Mouse (Mus musculus): Measurements from ENCODE around the gene Polr1a. TPM values are rescaled to one million over a fixed set of nuclear protein-coding genes. Genes with fewer than 3 reads are reported as not detected.

The Polr1a gene
- polyA plus RNA-seq, 1 experiment from 2014 or later: 28.9 TPM

DNA sequence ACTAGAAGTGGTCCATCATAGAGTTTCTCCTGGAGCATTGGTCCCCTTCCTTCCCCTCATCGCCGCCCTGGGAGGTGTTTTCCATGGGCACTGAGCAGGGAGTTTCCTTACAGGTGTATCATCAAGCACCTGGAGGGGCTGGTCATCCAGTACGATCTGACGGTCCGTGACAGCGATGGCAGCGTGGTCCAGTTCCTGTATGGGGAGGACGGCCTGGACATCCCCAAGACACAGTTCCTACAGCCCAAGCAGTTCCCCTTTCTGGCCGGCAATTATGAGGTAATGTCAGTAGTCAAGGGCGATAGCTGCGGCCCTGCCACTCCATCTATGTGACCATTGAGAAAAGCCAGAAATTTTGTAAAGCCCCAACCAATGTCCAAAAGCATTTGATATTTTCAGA is 54.7 kb downstream of the Polr1a start:
- H3K27ac ChIP-seq (ENCODE audit: low read depth, low read length): no peak overlapping the region
- ATAC-seq (ENCODE audit: insufficient read depth, low FRiP score, low TSS enrichment): no peak

GRCm38 (mm10) chr6:71966683-71967303 is 57.9 kb downstream of the Polr1a start:
- no peak for ATAC-seq (ENCODE audit: insufficient read depth, low FRiP score, low TSS enrichment)
- H3K36me3 ChIP-seq (ENCODE audit: control insufficient read depth, insufficient read depth, low read length): peaks cover 11% of the 10 kb centered on the region

More for the DNA sequence above, 54.7 kb downstream of the Polr1a start:
- H3K36me3 ChIP-seq (ENCODE audit: control insufficient read depth, insufficient read depth, low read length): peaks cover 6% of the 10 kb centered on the region
- WGBS: 90% methylated on average over 11 of the region's 11 CpGs
- H3K4me3 ChIP-seq (ENCODE audit: low read depth, low read length): no peak overlapping the region
- H3K9ac ChIP-seq (ENCODE audit: low read length): no peak overlapping the region
- no peaks in the 10 kb centered on the region for H3K4me1 ChIP-seq (ENCODE audit: control insufficient read depth, insufficient read depth, low read length)
- no peak overlapping the region for H3K4me2 ChIP-seq (ENCODE audit: low read depth)
- no peaks in the 10 kb centered on the region for H3K9me3 ChIP-seq (ENCODE audit: control insufficient read depth, low read length)
- no peaks in the 10 kb centered on the region for H3K27me3 ChIP-seq (ENCODE audit: control insufficient read depth, insufficient read depth, low read length)
- no peak for DNase-seq (ENCODE audit: low spot score)

GRCm38 (mm10) chr6:71967847-71968246 is 59.0 kb downstream of the Polr1a start:
- no peaks in the 10 kb centered on the region for H3K9me3 ChIP-seq (ENCODE audit: control insufficient read depth, low read length)
- no peaks in the 10 kb centered on the region for H3K27me3 ChIP-seq (ENCODE audit: control insufficient read depth, insufficient read depth, low read length)
- H3K9ac ChIP-seq (ENCODE audit: low read length): no peak overlapping the region
- no peak overlapping the region for H3K27ac ChIP-seq (ENCODE audit: low read depth, low read length)
- no peak for ATAC-seq (ENCODE audit: insufficient read depth, low FRiP score, low TSS enrichment)
- H3K36me3 ChIP-seq (ENCODE audit: control insufficient read depth, insufficient read depth, low read length): peaks cover 11% of the 10 kb centered on the region
- 81% methylated on average over 7 of the region's 7 CpGs for WGBS
- no peak for DNase-seq (ENCODE audit: low spot score)
- no peak overlapping the region for H3K4me2 ChIP-seq (ENCODE audit: low read depth)
- H3K4me1 ChIP-seq (ENCODE audit: control insufficient read depth, insufficient read depth, low read length): no peaks in the 10 kb centered on the region
- H3K4me3 ChIP-seq (ENCODE audit: low read depth, low read length): no peak overlapping the region

More at GRCm38 (mm10) chr6:71966683-71967303, 57.9 kb downstream of the Polr1a start:
- WGBS: 86% methylated on average over 5 of the region's 5 CpGs
- Histone ChIP-seq H3K9ac (ENCODE audit: low read length) (no peak overlapping the region), H3K9me3 (ENCODE audit: control insufficient read depth, low read length) (no peaks in the 10 kb centered on the region), H3K27ac (ENCODE audit: low read depth, low read length) (no peak overlapping the region), H3K4me1 (ENCODE audit: control insufficient read depth, insufficient read depth, low read length) (no peaks in the 10 kb centered on the region), H3K27me3 (ENCODE audit: control insufficient read depth, insufficient read depth, low read length) (no peaks in the 10 kb centered on the region), H3K4me3 (ENCODE audit: low read depth, low read length) (no peak overlapping the region), H3K4me2 (ENCODE audit: low read depth) (no peak overlapping the region)
- no peak for DNase-seq (ENCODE audit: low spot score)

- Histone ChIP-seq H3K9me3 (ENCODE audit: control insufficient read depth, low read length) (no peaks in the 10 kb centered on the region), H3K9ac (ENCODE audit: low read length) (no peak overlapping the region), H3K4me3 (ENCODE audit: low read depth, low read length) (no peak overlapping the region), H3K4me2 (ENCODE audit: low read depth) (no peak overlapping the region), H3K27ac (ENCODE audit: low read depth, low read length) (no peak overlapping the region), H3K27me3 (ENCODE audit: control insufficient read depth, insufficient read depth, low read length) (no peaks in the 10 kb centered on the region), H3K36me3 (ENCODE audit: control insufficient read depth, insufficient read depth, low read length) (peaks cover 11% of the 10 kb centered on the region), H3K4me1 (ENCODE audit: control insufficient read depth, insufficient read depth, low read length) (no peaks in the 10 kb centered on the region)
- ATAC-seq (ENCODE audit: insufficient read depth, low FRiP score, low TSS enrichment) (no peak), DNase-seq (ENCODE audit: low spot score) (no peak)
- WGBS: 91% methylated on average over 7 of the region's 7 CpGs
Measured at GRCm38 (mm10) chr6:71969459-71969858, 60.6 kb downstream of the Polr1a start.

DNA sequence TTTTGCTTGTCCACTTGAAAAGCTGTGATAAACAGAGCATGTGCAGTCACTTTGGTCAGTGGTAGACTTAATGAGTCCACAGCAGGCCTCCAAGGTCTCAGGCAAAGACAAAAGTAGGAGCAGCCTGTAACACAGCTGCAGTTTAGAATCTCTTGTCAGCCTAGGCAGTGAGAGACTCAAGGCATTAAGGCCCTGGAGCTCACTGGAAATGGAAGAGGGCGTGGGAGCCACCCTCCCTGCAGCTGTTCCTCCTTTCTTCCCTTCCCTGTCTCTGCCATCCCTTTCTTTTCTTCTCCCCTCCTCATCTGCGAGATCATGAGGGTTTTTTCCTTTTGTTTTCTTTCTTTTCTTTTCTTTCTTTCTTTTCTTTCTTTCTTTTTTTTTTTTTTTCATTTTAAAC is 61.3 kb downstream of the Polr1a start:
- DNase-seq (ENCODE audit: low spot score) (no peak), ATAC-seq (ENCODE audit: insufficient read depth, low FRiP score, low TSS enrichment) (no peak)
- H3K36me3 ChIP-seq (ENCODE audit: control insufficient read depth, insufficient read depth, low read length): peaks cover 15% of the 10 kb centered on the region
- no peaks in the 10 kb centered on the region for H3K4me1 ChIP-seq (ENCODE audit: control insufficient read depth, insufficient read depth, low read length)
- H3K9ac ChIP-seq (ENCODE audit: low read length): no peak overlapping the region
- no peaks in the 10 kb centered on the region for H3K9me3 ChIP-seq (ENCODE audit: control insufficient read depth, low read length)
- H3K27me3 ChIP-seq (ENCODE audit: control insufficient read depth, insufficient read depth, low read length): no peaks in the 10 kb centered on the region
- H3K4me3 ChIP-seq (ENCODE audit: low read depth, low read length): no peak overlapping the region
- no peak overlapping the region for H3K4me2 ChIP-seq (ENCODE audit: low read depth)
- no peak overlapping the region for H3K27ac ChIP-seq (ENCODE audit: low read depth, low read length)
- 86% methylated on average over 2 of the region's 2 CpGs for WGBS

DNA sequence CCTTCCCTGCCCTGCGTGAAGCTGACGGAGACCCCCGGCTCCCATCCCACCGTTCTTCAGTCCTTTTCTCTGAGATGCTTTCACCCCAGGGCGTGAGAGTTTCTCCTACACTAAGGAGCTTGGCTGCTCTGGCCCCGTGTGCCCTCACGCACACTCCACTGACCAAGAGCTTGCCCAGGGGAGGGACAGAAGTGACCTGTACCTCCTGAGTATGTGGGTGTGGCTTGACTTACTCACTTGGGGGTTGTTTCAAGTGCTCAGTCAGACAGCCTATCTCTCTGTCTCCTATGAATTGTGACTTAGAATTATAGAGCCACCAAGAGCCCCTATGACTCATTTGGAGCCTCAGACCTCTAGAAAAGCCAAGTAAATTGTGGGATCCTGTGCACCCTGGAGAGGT is 67.7 kb downstream of the Polr1a start:
- no peak overlapping the region for H3K9ac ChIP-seq (ENCODE audit: low read length)
- H3K4me1 ChIP-seq (ENCODE audit: control insufficient read depth, insufficient read depth, low read length): no peaks in the 10 kb centered on the region
- no peak for DNase-seq (ENCODE audit: low spot score)
- no peaks in the 10 kb centered on the region for H3K27me3 ChIP-seq (ENCODE audit: control insufficient read depth, insufficient read depth, low read length)
- no peak for ATAC-seq (ENCODE audit: insufficient read depth, low FRiP score, low TSS enrichment)
- no peak overlapping the region for H3K4me2 ChIP-seq (ENCODE audit: low read depth)
- WGBS: 93% methylated on average over 7 of the region's 7 CpGs
- H3K4me3 ChIP-seq (ENCODE audit: low read depth, low read length): no peak overlapping the region
- H3K9me3 ChIP-seq (ENCODE audit: control insufficient read depth, low read length): no peaks in the 10 kb centered on the region
- H3K27ac ChIP-seq (ENCODE audit: low read depth, low read length): no peak overlapping the region
- peaks cover 16% of the 10 kb centered on the region for H3K36me3 ChIP-seq (ENCODE audit: control insufficient read depth, insufficient read depth, low read length)

GRCm38 (mm10) chr6:71980165-71980564 is 71.3 kb downstream of the Polr1a start:
- WGBS: 85% methylated on average over 8 of the region's 8 CpGs
- Histone ChIP-seq H3K27me3 (ENCODE audit: control insufficient read depth, insufficient read depth, low read length) (no peaks in the 10 kb centered on the region), H3K4me3 (ENCODE audit: low read depth, low read length) (no peak overlapping the region), H3K27ac (ENCODE audit: low read depth, low read length) (no peak overlapping the region), H3K9me3 (ENCODE audit: control insufficient read depth, low read length) (no peaks in the 10 kb centered on the region), H3K4me1 (ENCODE audit: control insufficient read depth, insufficient read depth, low read length) (no peaks in the 10 kb centered on the region), H3K36me3 (ENCODE audit: control insufficient read depth, insufficient read depth, low read length) (peaks cover 12% of the 10 kb centered on the region), H3K4me2 (ENCODE audit: low read depth) (no peak overlapping the region), H3K9ac (ENCODE audit: low read length) (no peak overlapping the region)
- no peak for ATAC-seq (ENCODE audit: insufficient read depth, low FRiP score, low TSS enrichment)
- DNase-seq (ENCODE audit: low spot score): no peak

GRCm38 (mm10) chr6:71980587-71980986 is 71.7 kb downstream of the Polr1a start:
- no peak for DNase-seq (ENCODE audit: low spot score)
- Histone ChIP-seq H3K36me3 (ENCODE audit: control insufficient read depth, insufficient read depth, low read length) (peaks cover 10% of the 10 kb centered on the region), H3K4me1 (ENCODE audit: control insufficient read depth, insufficient read depth, low read length) (no peaks in the 10 kb centered on the region), H3K4me3 (ENCODE audit: low read depth, low read length) (no peak overlapping the region), H3K27ac (ENCODE audit: low read depth, low read length) (no peak overlapping the region), H3K9me3 (ENCODE audit: control insufficient read depth, low read length) (no peaks in the 10 kb centered on the region), H3K4me2 (ENCODE audit: low read depth) (no peak overlapping the region), H3K27me3 (ENCODE audit: control insufficient read depth, insufficient read depth, low read length) (no peaks in the 10 kb centered on the region), H3K9ac (ENCODE audit: low read length) (no peak overlapping the region)
- ATAC-seq (ENCODE audit: insufficient read depth, low FRiP score, low TSS enrichment): no peak
- 98% methylated on average over 2 of the region's 2 CpGs for WGBS

DNA sequence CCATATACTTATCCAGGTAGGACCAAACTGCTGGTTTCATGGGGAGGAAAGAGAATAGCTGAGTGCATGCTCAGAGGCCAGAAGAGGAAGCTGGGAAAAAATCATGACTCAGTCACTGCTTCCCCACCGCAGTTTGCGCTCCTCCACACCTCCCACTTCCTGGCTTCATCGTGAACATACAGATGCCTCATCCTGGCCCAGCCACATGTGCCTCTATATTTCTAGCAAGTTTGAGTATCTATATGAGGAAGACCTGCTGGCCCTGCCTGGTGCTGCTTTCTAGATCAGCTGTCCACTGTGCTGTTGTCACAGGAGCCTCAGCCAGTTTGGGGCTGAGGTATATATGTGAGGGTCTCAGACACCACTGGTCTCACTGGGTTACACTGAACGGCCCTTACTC is 72.6 kb downstream of the Polr1a start:
- no peak overlapping the region for H3K27ac ChIP-seq (ENCODE audit: low read depth, low read length)
- DNase-seq (ENCODE audit: low spot score) (no peak), ATAC-seq (ENCODE audit: insufficient read depth, low FRiP score, low TSS enrichment) (no peak)
- no peaks in the 10 kb centered on the region for H3K4me1 ChIP-seq (ENCODE audit: control insufficient read depth, insufficient read depth, low read length)
- H3K9ac ChIP-seq (ENCODE audit: low read length): no peak overlapping the region
- H3K27me3 ChIP-seq (ENCODE audit: control insufficient read depth, insufficient read depth, low read length): no peaks in the 10 kb centered on the region
- H3K36me3 ChIP-seq (ENCODE audit: control insufficient read depth, insufficient read depth, low read length): peaks cover 5% of the 10 kb centered on the region
- no peaks in the 10 kb centered on the region for H3K9me3 ChIP-seq (ENCODE audit: control insufficient read depth, low read length)
- WGBS: 93% methylated on average over 4 of the region's 4 CpGs
- H3K4me2 ChIP-seq (ENCODE audit: low read depth): no peak overlapping the region
- no peak overlapping the region for H3K4me3 ChIP-seq (ENCODE audit: low read depth, low read length)
